Mouse (Mus musculus): ENCODE results near the gene Dag1. TPM values are rescaled to one million over a fixed set of nuclear protein-coding genes. Genes with fewer than 3 reads are reported as not detected.

Gene Dag1
- total RNA-seq, 2 experiments from 2014 or later: 122 to 125 TPM

- no peak for DNase-seq (ENCODE audit: low spot score in 2 of 2)
- intact Hi-C loops (cut with DNase I): no loop called here
Observed at GRCm38 (mm10) chr9:108244540-108244939, 19.2 kb downstream of the Dag1 start.

GRCm38 (mm10) chr9:108239951-108240350 is 23.8 kb downstream of the Dag1 start:
- DNase-seq (ENCODE audit: low spot score in 2 of 2): no peak
- intact Hi-C loops (cut with DNase I): no loop called here

DNA sequence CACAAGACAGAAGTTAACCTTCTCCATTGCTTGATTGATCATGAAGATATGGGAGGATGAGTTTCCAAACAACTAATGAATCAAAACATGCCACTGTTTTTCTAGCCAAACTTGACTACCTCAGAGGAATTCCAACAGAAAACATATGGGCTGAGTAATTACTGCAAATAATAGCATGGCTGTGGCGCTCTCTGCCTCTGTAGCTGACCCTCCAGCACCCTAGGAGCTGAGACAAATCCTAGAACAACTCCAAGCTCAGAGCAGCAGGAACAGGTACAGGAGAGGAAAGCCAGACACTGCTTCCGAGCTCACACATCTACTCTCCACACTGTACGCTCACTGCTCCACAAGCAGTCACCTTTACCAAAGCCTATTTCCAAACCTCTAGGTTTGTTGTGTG is 24.9 kb downstream of the Dag1 start:
- no peak for DNase-seq (ENCODE audit: low spot score in 2 of 2)
- intact Hi-C loops (cut with DNase I): no loop called here

DNA sequence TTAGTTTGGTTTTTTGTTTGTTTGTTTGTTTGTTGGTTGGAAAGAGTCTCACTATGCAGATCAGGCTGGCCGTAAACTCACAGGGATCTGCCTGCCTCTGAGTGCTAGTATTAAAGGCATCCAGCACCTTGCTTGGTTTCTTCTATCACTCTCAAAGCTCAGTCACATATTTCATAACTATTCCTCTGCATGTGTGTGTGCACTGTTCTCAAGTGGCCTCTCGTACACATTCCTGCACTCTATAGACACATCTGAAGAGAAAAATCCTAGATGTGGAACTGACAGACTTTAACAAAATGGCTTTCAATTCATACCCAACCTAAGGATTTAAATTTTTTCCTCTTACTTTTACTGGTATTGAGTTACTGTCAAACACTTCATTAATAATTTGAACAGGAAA is 25.4 kb downstream of the Dag1 start:
- no peak for DNase-seq (ENCODE audit: low spot score in 2 of 2)

GRCm38 (mm10) chr9:108234682-108235081 is 29.1 kb downstream of the Dag1 start:
- intact Hi-C loops (cut with DNase I): no loop called here
- no peak for DNase-seq (ENCODE audit: low spot score in 2 of 2)

More for the DNA sequence above, 25.4 kb downstream of the Dag1 start:
- intact Hi-C loops (cut with DNase I): no loop called here

GRCm38 (mm10) chr9:108232908-108233307 is 30.9 kb downstream of the Dag1 start:
- DNase-seq (ENCODE audit: low spot score in 2 of 2): no peak
- intact Hi-C loops (cut with DNase I): no loop called here

DNA sequence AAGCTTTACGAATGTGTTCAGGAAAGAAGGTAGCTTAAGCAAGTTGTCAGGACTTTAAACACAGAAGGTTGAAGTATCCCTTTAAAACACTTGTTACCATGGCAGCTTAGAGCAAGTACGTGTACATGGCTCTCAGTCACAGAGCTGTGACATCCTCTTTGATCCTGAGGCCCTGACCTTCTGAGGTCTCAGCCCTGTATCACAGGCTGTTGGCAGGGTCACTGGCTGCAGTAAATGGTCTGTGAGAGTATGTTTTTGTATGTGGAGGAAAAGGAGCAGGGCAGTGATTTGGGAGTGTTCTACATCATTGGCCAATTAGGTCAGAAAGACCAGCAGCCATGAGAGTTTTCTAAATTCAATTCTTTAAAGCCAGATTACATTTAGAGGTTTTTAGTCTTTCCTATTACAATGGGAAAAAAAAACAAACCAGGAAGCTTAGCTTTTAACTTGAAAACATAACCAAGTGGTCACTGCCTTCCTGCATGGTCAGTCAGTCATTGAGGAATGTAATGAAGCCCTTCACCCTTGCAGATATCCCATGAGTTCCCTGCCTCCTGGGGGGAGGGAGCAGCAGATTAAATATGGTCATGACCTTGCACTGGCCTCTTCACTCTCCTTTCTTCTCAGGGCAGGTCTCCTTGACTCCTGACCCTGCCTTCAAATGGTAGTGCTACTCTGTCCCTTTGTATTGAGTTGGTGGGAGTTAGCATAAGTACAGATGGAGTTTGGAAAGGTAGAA is 35.7 kb downstream of the Dag1 start:
- intact Hi-C loops (cut with DNase I): no loop called here
- no peak for DNase-seq (ENCODE audit: low spot score in 2 of 2)

DNA sequence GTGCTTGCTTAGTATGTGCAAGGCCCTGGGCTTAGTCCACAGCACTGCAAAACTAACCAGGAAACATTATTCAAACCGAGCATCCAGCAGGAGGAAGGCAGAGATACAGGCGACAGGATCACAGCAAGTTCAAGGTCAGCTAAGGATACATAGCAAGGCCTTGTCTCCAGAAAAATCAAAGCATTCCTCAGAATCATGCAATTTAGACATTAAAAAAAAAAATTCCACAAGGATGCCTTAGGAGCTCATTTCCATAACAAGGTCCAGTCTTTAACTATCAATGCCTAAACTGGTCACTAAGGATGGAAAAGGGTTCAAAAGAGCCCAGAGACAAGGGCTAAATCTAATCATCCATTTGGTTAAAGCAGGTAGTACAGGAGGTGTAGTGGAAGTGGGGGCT is 38.6 kb downstream of the Dag1 start:
- DNase-seq (ENCODE audit: low spot score in 2 of 2): no peak
- intact Hi-C loops (cut with DNase I): no loop called here

GRCm38 (mm10) chr9:108223633-108224032 is 40.1 kb downstream of the Dag1 start:
- intact Hi-C loops (cut with DNase I): loop anchor here (5.0 kb wide), 1 partner anchor 39 kb away; the partner anchor contains the start of gene Dag1
- DNase-seq (ENCODE audit: low spot score in 2 of 2): no peak

- no peak for DNase-seq (ENCODE audit: low spot score in 2 of 2)
- intact Hi-C loops (cut with DNase I): loop anchor here (5.0 kb wide), 1 partner anchor 41 kb away; the partner anchor contains the start of gene Dag1
Observed at GRCm38 (mm10) chr9:108221566-108221965, 42.2 kb downstream of the Dag1 start.

GRCm38 (mm10) chr9:108220380-108220774 is 43.4 kb downstream of the Dag1 start:
- intact Hi-C loops (cut with DNase I): loop anchor here (5.0 kb wide), 1 partner anchor 42 kb away; the partner anchor contains the start of gene Dag1
- DNase-seq (ENCODE audit: low spot score in 2 of 2): peak; percentile 59 to 73

DNA sequence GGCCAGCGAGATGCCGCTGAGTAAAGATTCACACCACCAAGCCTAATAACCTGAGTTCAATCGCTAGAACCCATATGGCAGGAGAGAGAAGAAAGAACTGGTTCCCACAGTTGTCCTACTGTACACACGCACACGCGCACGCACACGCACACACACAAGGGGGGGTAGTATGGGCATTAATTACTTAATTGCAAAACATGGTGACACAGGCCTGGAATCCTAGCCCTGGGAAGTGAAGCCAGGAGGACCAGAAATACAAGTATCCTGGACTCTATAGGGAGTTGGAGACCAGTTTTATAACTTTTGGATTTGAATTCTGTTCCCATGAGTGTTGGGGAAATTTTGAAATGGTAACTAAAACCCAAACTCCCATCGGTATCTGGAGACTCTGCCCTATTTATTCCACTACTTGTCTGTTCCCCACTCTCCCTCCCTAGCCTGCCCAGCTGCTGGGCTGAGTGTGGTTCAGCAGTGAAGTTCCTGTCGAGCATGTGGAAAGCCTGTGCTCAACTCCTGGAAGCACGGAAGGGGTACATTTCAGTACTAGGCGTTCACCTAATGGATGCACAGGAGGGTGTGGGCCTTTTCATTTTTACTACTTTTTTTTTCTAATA is 43.9 kb downstream of the Dag1 start:
- no peak for DNase-seq (ENCODE audit: low spot score in 2 of 2)
- intact Hi-C loops (cut with DNase I): loop anchor here (5.0 kb wide), 1 partner anchor 42 kb away; the partner anchor contains the start of gene Dag1

DNA sequence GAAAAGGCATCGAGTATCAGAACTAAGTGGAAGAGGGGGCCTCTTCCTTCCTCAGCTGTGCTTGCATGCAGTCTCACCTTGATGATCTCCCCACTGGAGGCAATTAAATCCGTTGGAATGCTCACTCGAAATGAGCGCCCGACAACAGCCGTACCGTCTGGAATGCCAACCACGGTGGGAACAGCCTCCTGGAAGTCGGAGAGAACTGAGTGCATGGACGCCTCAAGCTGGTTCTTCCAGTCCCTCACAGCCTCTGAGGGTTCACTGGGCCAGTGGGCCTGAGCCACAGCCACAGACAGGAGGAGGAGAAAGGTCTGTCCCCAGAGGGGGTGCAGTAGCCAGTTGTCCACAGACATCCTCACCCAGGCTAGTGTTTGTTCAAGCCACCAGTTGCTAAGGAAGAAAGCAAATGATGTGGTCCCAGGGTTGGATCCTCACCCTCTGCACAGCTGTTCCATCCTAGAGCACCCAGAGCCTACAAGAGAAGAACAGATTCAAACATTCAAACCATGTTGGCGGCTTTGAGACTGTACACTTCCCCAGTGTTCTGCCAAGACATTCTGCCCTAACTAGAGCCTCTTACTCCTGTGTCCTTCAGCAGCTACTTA is 45.7 kb downstream of the Dag1 start:
- intact Hi-C loops (cut with DNase I): no loop called here
- no peak for DNase-seq (ENCODE audit: low spot score in 2 of 2)

DNA sequence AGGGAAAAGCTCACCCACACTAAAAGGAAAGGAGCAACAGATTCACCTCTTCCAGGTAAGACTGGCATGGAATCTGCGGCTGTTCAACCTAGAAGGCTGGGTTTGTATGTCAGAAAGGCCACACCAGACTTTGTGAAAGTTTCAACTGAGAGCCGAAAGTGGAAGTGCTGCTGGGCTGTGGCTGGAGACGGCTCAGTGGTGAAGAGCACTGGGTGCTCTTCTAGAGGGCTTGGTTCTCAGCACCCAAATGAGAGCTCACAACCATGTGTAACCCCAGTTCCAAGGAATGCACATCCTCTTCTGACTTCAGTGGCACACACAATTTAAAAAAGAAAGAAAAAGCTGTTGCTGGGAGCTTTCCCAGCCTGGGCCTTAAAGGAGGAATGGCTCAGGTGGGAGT is 46.4 kb downstream of the Dag1 start:
- intact Hi-C loops (cut with DNase I): no loop called here
- DNase-seq (ENCODE audit: low spot score in 2 of 2): no peak

- no peak for DNase-seq (ENCODE audit: low spot score in 2 of 2)
- intact Hi-C loops (cut with DNase I): no loop called here
Observed at GRCm38 (mm10) chr9:108213105-108213504, 50.7 kb downstream of the Dag1 start.

- no peak for DNase-seq (ENCODE audit: low spot score in 2 of 2)
- intact Hi-C loops (cut with DNase I): no loop called here
Observed at GRCm38 (mm10) chr9:108212426-108212825, 51.3 kb downstream of the Dag1 start.

DNA sequence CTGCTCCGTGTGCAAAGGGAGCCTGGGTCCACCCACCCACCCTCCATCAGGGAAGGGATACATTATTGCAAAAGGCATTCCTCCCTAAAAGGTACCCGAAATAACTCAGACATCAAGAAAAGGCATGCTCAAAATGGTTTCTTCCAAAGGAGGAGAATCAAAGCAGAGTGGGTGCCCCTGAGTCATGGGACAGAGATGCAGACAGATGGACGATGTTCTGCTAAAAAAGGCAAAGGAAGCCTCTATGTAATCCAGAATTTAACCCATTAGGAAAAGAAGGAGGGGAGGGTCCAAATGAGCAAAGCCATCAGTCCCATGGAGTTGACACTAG is 58.2 kb downstream of the Dag1 start:
- intact Hi-C loops (cut with DNase I): no loop called here
- peak; percentile 53 to 76 for DNase-seq (ENCODE audit: low spot score in 2 of 2)

DNA sequence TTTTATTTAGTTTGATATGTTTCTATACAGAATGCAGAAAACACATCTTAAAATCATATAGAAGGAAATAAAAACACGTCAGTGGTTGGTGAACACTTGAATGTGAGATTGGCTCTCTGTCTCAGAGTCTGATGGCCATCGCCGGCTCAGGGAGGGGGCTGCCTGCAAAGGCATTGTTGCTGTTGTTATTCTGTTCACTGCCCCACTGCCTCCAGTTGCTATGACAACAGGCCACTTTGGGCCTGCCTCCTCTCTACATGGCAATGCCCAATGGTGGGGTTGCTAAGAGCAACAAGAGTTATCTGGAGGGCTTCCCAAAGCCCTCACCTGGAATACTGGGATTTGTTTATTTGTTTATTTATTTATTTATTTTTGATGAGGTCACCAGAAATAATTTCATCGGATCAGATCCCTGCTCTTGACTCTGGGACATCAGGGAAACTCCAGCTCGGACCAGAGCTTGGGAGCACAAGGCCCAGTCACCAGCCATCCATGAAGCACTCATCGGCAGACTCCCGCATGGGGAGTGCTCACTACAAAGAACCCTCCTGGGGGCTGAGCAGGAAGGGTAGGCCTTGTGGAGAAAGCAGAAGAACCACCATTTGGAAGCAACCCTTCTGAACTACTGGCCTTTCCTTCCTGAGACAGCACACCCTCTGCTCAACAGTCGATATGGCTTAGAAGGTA is 58.7 kb downstream of the Dag1 start:
- intact Hi-C loops (cut with DNase I): loop anchor here (5.0 kb wide), 2 partner anchors 68 to 72 kb away; no protein-coding TSS in a partner anchor
- no peak for DNase-seq (ENCODE audit: low spot score in 2 of 2)

DNA sequence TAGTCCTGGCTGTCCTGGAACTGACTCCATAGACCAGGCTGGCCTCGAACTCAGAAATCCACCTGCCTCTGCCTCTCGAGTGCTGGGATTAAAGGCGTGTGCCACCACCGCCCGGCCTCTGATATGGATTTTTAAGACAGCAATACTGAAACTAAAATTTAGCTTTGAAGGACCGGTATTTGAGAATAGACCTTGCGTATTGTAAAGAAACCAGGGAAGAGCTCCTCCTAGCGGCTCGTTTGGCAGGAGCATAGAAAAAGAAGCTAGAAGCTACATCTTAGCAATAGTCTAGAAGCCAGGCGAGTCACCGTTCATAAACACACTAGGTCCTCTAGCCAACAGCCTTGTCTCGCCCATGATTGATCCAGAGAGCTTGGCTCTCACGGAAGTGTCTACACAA is 60.7 kb downstream of the Dag1 start:
- peak; percentile 86 for DNase-seq (ENCODE audit: low spot score in 2 of 2)
- intact Hi-C loops (cut with DNase I): loop anchor here (5.0 kb wide), 2 partner anchors 66 to 74 kb away; no protein-coding TSS in a partner anchor

GRCm38 (mm10) chr9:108202169-108202568 is 61.6 kb downstream of the Dag1 start:
- intact Hi-C loops (cut with DNase I): loop anchor here (5.0 kb wide), 2 partner anchors 65 to 75 kb away; no protein-coding TSS in a partner anchor

More at GRCm38 (mm10) chr9:108202169-108202568, 61.6 kb downstream of the Dag1 start:
- DNase-seq (ENCODE audit: low spot score in 2 of 2): no peak

All from left cerebral cortex, postnatal 14 days (tissue).